Mouse (Mus musculus) erythroblast, embryonic 14.5 days (primary cell): ENCODE measurements around the gene Efna5.

Experiments
- GATA1 ChIP-seq: IDR thresholded peaks from 2 replicates; pipeline ENCODE4 v1.6.1; 2012; ENCODE audit warnings: low read length, inconsistent platforms, mixed read lengths
- TAL1 ChIP-seq: IDR thresholded peaks from 3 replicates; pipeline ENCODE4 v1.6.1; 2012; ENCODE audit warnings: low read length, inconsistent platforms, mixed read lengths

DNA sequence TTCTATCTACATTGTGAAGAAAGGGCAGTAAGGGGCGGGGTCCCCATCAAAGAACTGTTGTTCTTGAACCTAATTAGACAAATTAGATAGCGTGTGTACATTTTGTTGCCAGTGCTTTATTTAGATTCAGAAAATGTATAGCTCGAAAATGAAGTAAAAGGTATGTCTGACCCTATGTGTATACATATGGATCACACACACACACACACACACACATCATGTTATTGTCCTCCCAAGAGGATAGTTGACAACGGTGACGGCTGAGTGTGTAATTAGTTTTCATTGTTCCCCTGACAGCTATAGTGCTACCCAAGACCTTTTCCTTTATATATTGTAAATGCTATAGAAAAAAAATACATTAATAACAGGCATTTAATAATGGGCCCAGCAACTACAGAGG lies 10.7 kb downstream of the Efna5 start:
- no peak for TF ChIP-seq TAL1
- TF ChIP-seq GATA1 = no peak
